Mouse (Mus musculus) kidney, postnatal 0 days (tissue): ENCODE results near the gene Uchl4. TPM values are rescaled to one million over a fixed set of nuclear protein-coding genes. Genes with fewer than 3 reads are reported as not detected.

Experiments used
- ATAC-seq: fragments of 200-750 bp; cut with Nextera tagmentation; replicated peaks from 2 replicates; pipeline ENCODE4 v1.8.0; 2017; ENCODE audit warnings: low read depth, moderate number of reproducible peaks, moderate TSS enrichment, moderate library complexity; ENCODE audit not compliant: low FRiP score
- DNase-seq: peaks from one replicate; pipeline ENCODE4 v3.0.0-alpha.2; 2016; ENCODE audit warnings: low spot score
- H3K27ac ChIP-seq: fragments of 300-500 bp; sonication (generic); 2 replicates; pipeline ENCODE4 v1.5.1; 2014; ENCODE audit warnings: mild to moderate bottlenecking
- H3K27me3 ChIP-seq: fragments of 300-500 bp; sonication (generic); 2 replicates; pipeline ENCODE4 v1.6.1; 2014; ENCODE audit warnings: low read length, mixed read lengths; ENCODE audit not compliant: insufficient read depth
- H3K36me3 ChIP-seq: fragments of 300-500 bp; sonication (generic); 2 replicates; pipeline ENCODE4 v1.6.1; 2014; ENCODE audit warnings: low read length, mixed read lengths; ENCODE audit not compliant: insufficient read depth
- H3K4me1 ChIP-seq: fragments of 300-500 bp; sonication (generic); replicated peaks from 2 replicates; pipeline ENCODE4 v1.6.1; 2014; ENCODE audit warnings: antibody characterized with exemption, low read length, mixed read lengths; ENCODE audit not compliant: insufficient read depth
- H3K4me2 ChIP-seq: fragments of 300-500 bp; sonication (generic); 2 replicates; pipeline ENCODE4 v1.6.1; 2014; ENCODE audit warnings: mild to moderate bottlenecking, low read length, moderate library complexity, mixed read lengths
- H3K4me3 ChIP-seq: fragments of 300-500 bp; sonication (generic); replicated peaks from 2 replicates; pipeline ENCODE4 v1.5.1; 2014; ENCODE audit warnings: low read depth, low read length
- H3K9ac ChIP-seq: fragments of 300-500 bp; sonication (generic); 2 replicates; pipeline ENCODE4 v1.6.1; 2014; ENCODE audit warnings: low read depth, low read length
- H3K9me3 ChIP-seq: fragments of 300-500 bp; sonication (generic); replicated peaks from 2 replicates; pipeline ENCODE4 v1.6.1; 2016; ENCODE audit warnings: low read length, inconsistent platforms, mixed read lengths
- CTCF ChIP-seq: IDR thresholded peaks from 2 replicates; pipeline ENCODE4 v1.5.1; 2016; ENCODE audit warnings: antibody characterized with exemption, low read depth, mild to moderate bottlenecking, moderate library complexity
- WGBS: fragments of 180-500 bp; shearing (Covaris S2); extraction: QIAGEN DNeasy Blood & Tissue Kit; methylation state at CpG from one replicate; pipeline ENCODE4 v1.1.7; 2014; 5-methylcytosine and 5-hydroxymethylcytosine counted together
- polyA plus RNA-seq: library from polyadenylated mRNA; unstranded; fragments of >200 nt; fragmentation: Nextera tagmentation; extraction: Ambion mirVana; gene quantifications from 2 replicates; pipeline ENCODE4 v1.2.1, GENCODE M21; 2015

The Uchl4 gene
- polyA plus RNA-seq, 1 experiment from 2014 or later = 1.3 TPM

GRCm38 (mm10) chr9:64225805-64226204 lies 9.2 kb upstream of the Uchl4 start:
- no peak for TF ChIP-seq CTCF

GRCm38 (mm10) chr9:64227736-64228135 lies 7.3 kb upstream of the Uchl4 start:
- 68% methylated on average over 12 of the region's 12 CpGs for WGBS

More at GRCm38 (mm10) chr9:64225805-64226204, 9.2 kb upstream of the Uchl4 start:
- Histone ChIP-seq H3K4me1 (peaks cover under 1% of the 10 kb centered on the region; the same call in 1 of the 2 replicates), H3K4me3 (no peak overlapping the region), H3K9me3 (no peaks in the 10 kb centered on the region), H3K27ac (no peak overlapping the region), H3K36me3 (no peaks in the 10 kb centered on the region), H3K4me2 (no peak overlapping the region), H3K9ac (no peak overlapping the region), H3K27me3 (no peaks in the 10 kb centered on the region)
- ATAC-seq = no peak
- DNase-seq = no peak

GRCm38 (mm10) chr9:64228972-64229371 lies 6.0 kb upstream of the Uchl4 start:
- TF ChIP-seq CTCF = no peak

More at GRCm38 (mm10) chr9:64227736-64228135, 7.3 kb upstream of the Uchl4 start:
- DNase-seq = no peak
- no peaks in the 10 kb centered on the region for H3K27me3 ChIP-seq
- H3K9ac ChIP-seq = no peak overlapping the region
- no peaks in the 10 kb centered on the region for H3K36me3 ChIP-seq
- H3K4me3 ChIP-seq = no peak overlapping the region
- no peak for TF ChIP-seq CTCF
- no peak overlapping the region for H3K4me2 ChIP-seq
- no peak overlapping the region for H3K27ac ChIP-seq
- H3K4me1 ChIP-seq = peaks cover 17% of the 10 kb centered on the region
- no peak for ATAC-seq
- no peaks in the 10 kb centered on the region for H3K9me3 ChIP-seq

GRCm38 (mm10) chr9:64231171-64231570 lies 3.8 kb upstream of the Uchl4 start:
- peak overlapping the region; percentile 51; the same call in 1 of the 2 replicates for H3K27ac ChIP-seq
- H3K9me3 ChIP-seq = no peaks in the 10 kb centered on the region
- H3K4me3 ChIP-seq = no peak overlapping the region
- WGBS = 37% methylated on average over 5 of the region's 5 CpGs
- no peak for TF ChIP-seq CTCF
- H3K4me1 ChIP-seq = peaks cover 29% of the 10 kb centered on the region
- no peak overlapping the region for H3K9ac ChIP-seq
- H3K27me3 ChIP-seq = no peaks in the 10 kb centered on the region
- H3K36me3 ChIP-seq = no peaks in the 10 kb centered on the region
- H3K4me2 ChIP-seq = no peak overlapping the region
- DNase-seq (peak; percentile 63), ATAC-seq (no peak)

More at GRCm38 (mm10) chr9:64228972-64229371, 6.0 kb upstream of the Uchl4 start:
- peaks cover 17% of the 10 kb centered on the region for H3K4me1 ChIP-seq
- no peaks in the 10 kb centered on the region for H3K27me3 ChIP-seq
- DNase-seq (no peak), ATAC-seq (no peak)
- H3K9me3 ChIP-seq = no peaks in the 10 kb centered on the region
- H3K4me3 ChIP-seq = no peak overlapping the region
- H3K4me2 ChIP-seq = no peak overlapping the region
- H3K27ac ChIP-seq = no peak overlapping the region
- no peak overlapping the region for H3K9ac ChIP-seq
- H3K36me3 ChIP-seq = no peaks in the 10 kb centered on the region

- 73% methylated on average over 3 of the region's 3 CpGs for WGBS
- TF ChIP-seq CTCF = no peak
- Histone ChIP-seq H3K4me1 (peaks cover 29% of the 10 kb centered on the region), H3K9me3 (no peaks in the 10 kb centered on the region), H3K9ac (no peak overlapping the region), H3K4me3 (no peak overlapping the region), H3K36me3 (no peaks in the 10 kb centered on the region), H3K27ac (peak overlapping the region; percentile 51; the same call in 1 of the 2 replicates), H3K27me3 (no peaks in the 10 kb centered on the region), H3K4me2 (no peak overlapping the region)
- DNase-seq (no peak), ATAC-seq (no peak)
Measured at GRCm38 (mm10) chr9:64231674-64232073, 3.3 kb upstream of the Uchl4 start.

- ATAC-seq = no peak
- TF ChIP-seq CTCF = no peak
- Histone ChIP-seq H3K4me2 (0 out of 2 replicates have a peak overlapping the region, but pooled peaks have one; percentile 11), H3K27ac (peak overlapping the region; percentile 51; the same call in 1 of the 2 replicates), H3K9ac (no peak overlapping the region), H3K4me3 (no peak overlapping the region), H3K4me1 (peaks cover 29% of the 10 kb centered on the region), H3K9me3 (no peaks in the 10 kb centered on the region), H3K36me3 (no peaks in the 10 kb centered on the region), H3K27me3 (no peaks in the 10 kb centered on the region)
- peak; percentile 84 for DNase-seq
- 26% methylated on average over 9 of the region's 9 CpGs for WGBS
Measured at GRCm38 (mm10) chr9:64232257-64232957, 2.6 kb upstream of the Uchl4 start.

GRCm38 (mm10) chr9:64233656-64234055 lies 1.3 kb upstream of the Uchl4 start:
- DNase-seq (peak; percentile 93), ATAC-seq (no peak)
- WGBS = 37% methylated on average over 5 of the region's 5 CpGs
- no peak for TF ChIP-seq CTCF
- Histone ChIP-seq H3K4me2 (no peak overlapping the region), H3K4me1 (peaks cover 29% of the 10 kb centered on the region), H3K4me3 (no peak overlapping the region), H3K36me3 (no peaks in the 10 kb centered on the region), H3K27ac (peak overlapping the region; percentile 60), H3K9ac (no peak overlapping the region), H3K9me3 (no peaks in the 10 kb centered on the region), H3K27me3 (no peaks in the 10 kb centered on the region)
